Comparison of ENCODE assay signal across 26 mouse cellular contexts in the genomic region with DNA sequence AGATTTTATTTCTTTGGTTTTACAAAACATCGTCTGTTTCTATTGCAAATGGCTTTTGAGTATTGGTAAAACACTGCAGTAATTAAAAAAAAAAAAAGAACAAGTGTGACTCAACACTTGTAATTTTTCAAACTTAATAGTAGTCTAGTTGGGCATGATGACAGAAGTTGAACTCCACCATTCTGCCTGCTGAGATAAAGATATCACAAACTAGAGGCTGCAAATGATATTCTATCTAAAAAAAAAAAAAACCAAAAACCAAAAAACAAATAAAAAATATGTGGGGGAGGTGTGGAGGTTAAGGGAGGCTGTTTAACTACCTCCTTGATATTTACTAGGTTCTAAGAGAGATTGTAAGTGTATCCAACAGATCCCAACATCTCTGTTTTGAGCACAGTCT.
DNase-seq lines count a peak whose midpoint lies in the region; ATAC-seq and TF ChIP-seq lines count a peak whose summit lies in the region.
"Had no signal": no experiment of that assay in that cellular context is flagged by ENCODE, and none has a peak within 500 bp of the region (broad histone marks: within the 10 kb centered on the region; RNA-seq: fewer than 3 reads in every experiment).

No protein-coding gene starts in this region.

- TF ChIP-seq CTCF in G1E (IDR thresholded peaks at IDR 0.05; ENCODE audit: low read depth, low read length): no peak
- no peak for TF ChIP-seq CTCF in liver, embryonic 14.5 days (IDR thresholded peaks at IDR 0.05; ENCODE audit: low read depth)

- no peaks in the 10 kb centered on the region for H3K36me3 ChIP-seq in G1E (replicated peaks)
- no peaks in the 10 kb centered on the region for H3K36me3 ChIP-seq in liver, embryonic 12.5 days
- H3K36me3 ChIP-seq in liver, embryonic 14.5 days (replicated peaks; ENCODE audit: control insufficient read depth, insufficient read depth, low read depth): no peaks in the 10 kb centered on the region
- no peaks in the 10 kb centered on the region for H3K36me3 ChIP-seq in hindbrain, embryonic 16.5 days (ENCODE audit: control insufficient read depth, insufficient read depth, low read length)
- H3K36me3 ChIP-seq: embryonic facial prominence, embryonic 15.5 days; forebrain, embryonic 10.5 days; forebrain, embryonic 12.5 days had no signal

- no peak overlapping the region for H3K4me2 ChIP-seq in liver, embryonic 12.5 days
- no peak overlapping the region for H3K4me2 ChIP-seq in liver, embryonic 14.5 days (ENCODE audit: low read depth)
- H3K4me2 ChIP-seq in hindbrain, embryonic 16.5 days (ENCODE audit: low read length): no peak overlapping the region
- H3K4me2 ChIP-seq: embryonic facial prominence, embryonic 13.5 days; embryonic facial prominence, embryonic 15.5 days; forebrain, embryonic 12.5 days had no signal

- H3K27me3 ChIP-seq in G1E (ENCODE audit: insufficient read depth, low read length): no peaks in the 10 kb centered on the region
- H3K27me3 ChIP-seq in liver, embryonic 12.5 days (replicated peaks): no peaks in the 10 kb centered on the region
- no peaks in the 10 kb centered on the region for H3K27me3 ChIP-seq in liver, embryonic 14.5 days (ENCODE audit: control insufficient read depth, insufficient read depth, low read length)
- H3K27me3 ChIP-seq in hindbrain, embryonic 16.5 days (replicated peaks; ENCODE audit: control insufficient read depth, insufficient read depth, low read length): no peaks in the 10 kb centered on the region
- H3K27me3 ChIP-seq: embryonic facial prominence, embryonic 13.5 days; embryonic facial prominence, embryonic 15.5 days; Patski had no signal

- 69% methylated on average over 1 of the region's 1 CpGs for WGBS in liver, embryonic 12.5 days (ENCODE audit: insufficient replicate concordance)
- 67% methylated on average over 1 of the region's 1 CpGs for WGBS in liver, embryonic 14.5 days (ENCODE audit: insufficient replicate concordance)
- 93% methylated on average over 1 of the region's 1 CpGs for WGBS in hindbrain, embryonic 16.5 days

- H3K9ac ChIP-seq in liver, embryonic 12.5 days: no peak overlapping the region
- no peak overlapping the region for H3K9ac ChIP-seq in liver, embryonic 14.5 days (replicated peaks)
- no peak overlapping the region for H3K9ac ChIP-seq in hindbrain, embryonic 16.5 days (ENCODE audit: low read depth, low read length)
- H3K9ac ChIP-seq: embryonic facial prominence, embryonic 13.5 days; embryonic facial prominence, embryonic 15.5 days; forebrain, embryonic 12.5 days had no signal

- H3K9me3 ChIP-seq in G1E (replicated peaks): no peaks in the 10 kb centered on the region
- no peaks in the 10 kb centered on the region for H3K9me3 ChIP-seq in liver, embryonic 12.5 days (replicated peaks)
- no peaks in the 10 kb centered on the region for H3K9me3 ChIP-seq in liver, embryonic 14.5 days (ENCODE audit: control insufficient read depth, low read length)
- no peaks in the 10 kb centered on the region for H3K9me3 ChIP-seq in hindbrain, embryonic 16.5 days (ENCODE audit: control insufficient read depth, low read length)
- H3K9me3 ChIP-seq: embryonic facial prominence, embryonic 13.5 days; embryonic facial prominence, embryonic 15.5 days; forebrain, embryonic 10.5 days; forebrain, embryonic 12.5 days had no signal

- H3K4me3 ChIP-seq in G1E (ENCODE audit: low read depth, low read length): no peak overlapping the region; the same call in 1 of the 2 replicates
- no peak overlapping the region for H3K4me3 ChIP-seq in liver, embryonic 12.5 days
- H3K4me3 ChIP-seq in liver, embryonic 14.5 days (ENCODE audit: insufficient read depth in 1 of 2, low read depth in 2 of 2, low read length in 2 of 2): no peak overlapping the region
- H3K4me3 ChIP-seq in hindbrain, embryonic 16.5 days (ENCODE audit: low read length): no peak overlapping the region
- H3K4me3 ChIP-seq: embryonic facial prominence, embryonic 13.5 days; embryonic facial prominence, embryonic 15.5 days; erythroblast, embryonic 14.5 days; forebrain, embryonic 10.5 days; forebrain, embryonic 12.5 days had no signal

- H3K27ac ChIP-seq in liver, embryonic 12.5 days: no peak overlapping the region
- H3K27ac ChIP-seq in liver, embryonic 14.5 days: no peak overlapping the region
- no peak overlapping the region for H3K27ac ChIP-seq in hindbrain, embryonic 16.5 days (ENCODE audit: low read depth, low read length)
- H3K27ac ChIP-seq: embryonic facial prominence, embryonic 13.5 days; embryonic facial prominence, embryonic 15.5 days; forebrain, embryonic 10.5 days; forebrain, embryonic 12.5 days had no signal

- peak; percentile 35; the same call in 1 of the 2 replicates for TF ChIP-seq EP300 in liver, embryonic 14.5 days (IDR thresholded peaks at IDR 0.05; ENCODE audit: low read depth)

- peak; percentile 84 for ATAC-seq in G1E (ENCODE audit: extremely low read depth, insufficient number of reproducible peaks, low FRiP score, poor library complexity, severe bottlenecking)
- peak; percentile 46; the same call in 1 of the 2 replicates for ATAC-seq in liver, embryonic 12.5 days
- peak; percentile 16; the same call in 1 of the 2 replicates for ATAC-seq in liver, embryonic 14.5 days (ENCODE audit: insufficient read depth)
- ATAC-seq in megakaryocyte progenitor cell, adult 5-6 weeks (replicated peaks; ENCODE audit: poor library complexity): 0 out of 2 replicates have a peak, but pooled peaks have one; percentile 31
- ATAC-seq in monocyte, adult 5-6 weeks (replicated peaks; ENCODE audit: insufficient number of reproducible peaks, low FRiP score, low TSS enrichment, poor library complexity, severe bottlenecking): no peak
- no peak for ATAC-seq in hindbrain, embryonic 16.5 days
- ATAC-seq: activated CD4-positive, CD25-positive, alpha-beta regulatory T cell, adult 4 months; forebrain, embryonic 14.5 days; forebrain, embryonic 16.5 days; Patski had no signal

- no peak for DNase-seq in G1E (ENCODE audit: low spot score)
- DNase-seq in liver, embryonic 14.5 days (ENCODE audit: low read depth in 3 of 3, low spot score in 3 of 3): peak in 1 of 3 experiments; percentile 5
- DNase-seq in thymus, postnatal 36 days: no peak
- DNase-seq: adrenal gland, adult 2 months; adrenal gland, postnatal 10 days; adrenal gland, postnatal 25 days; cerebellum, adult 11 months; cerebellum, adult 18-20 months; cerebellum, adult 8-10 months; cerebellum, adult 9-11 months; cerebellum, postnatal 14 days; cerebellum, postnatal 36 days; embryo, embryonic 11 days had no signal

- H3K4me1 ChIP-seq in G1E (ENCODE audit: insufficient read depth, low read depth, low read length): peaks cover 36% of the 10 kb centered on the region
- H3K4me1 ChIP-seq in liver, embryonic 12.5 days: peaks cover 20% of the 10 kb centered on the region
- peaks cover 8 to 10% of the 10 kb centered on the region in 2 experiments for H3K4me1 ChIP-seq in liver, embryonic 14.5 days (replicated peaks; ENCODE audit: control insufficient read depth in 2 of 2, insufficient read depth in 2 of 2, low read length in 1 of 2)
- H3K4me1 ChIP-seq in hindbrain, embryonic 16.5 days (ENCODE audit: control insufficient read depth, insufficient read depth, low read depth, low read length): no peaks in the 10 kb centered on the region; the same call in 1 of the 2 replicates

Comparison
In these comparisons a context has a peak if more than half of its experiments do, and no peak if none do; other contexts are left out.
1. ATAC-seq: peak in G1E (single experiment), liver, embryonic 12.5 days (single experiment), liver, embryonic 14.5 days (single experiment) and megakaryocyte progenitor cell, adult 5-6 weeks (single experiment); none in monocyte, adult 5-6 weeks (single experiment) and hindbrain, embryonic 16.5 days (single experiment).